Mouse (Mus musculus) heart, adult 2 months (tissue): ENCODE measurements at regions not wholly inside any gene's neighbourhood (a gene's known extent, or its start where the extent isn't known, plus 50 kb on each side); places are given as distances from the start of the nearest gene placed in this dataset.
"Not testable (repeated sequence)": the region's sequence is repeated elsewhere in the genome, so short reads cannot be mapped to it uniquely, and the experiment has no call there.

Source experiments
- CTCF ChIP-seq: fragments of 200-600 bp; IDR thresholded peaks from 2 replicates; pipeline ENCODE4 v1.8.1; 2022; ENCODE audit warnings: antibody characterized with exemption, mild to moderate bottlenecking, moderate library complexity
- POLR2A ChIP-seq: fragments of 200-500 bp; IDR thresholded peaks from 2 replicates; pipeline ENCODE4 v1.6.1; 2011; ENCODE audit warnings: mild to moderate bottlenecking, low read depth, low read length, control low read depth; ENCODE audit not compliant: insufficient read depth

- not testable (repeated sequence) for TF ChIP-seq POLR2A, CTCF
Measured at GRCm38 (mm10) chrX:68492052-68492451, 186.3 kb upstream of the Fmr1 start.
